Mouse (Mus musculus) adrenal gland, adult 18-20 months (tissue): ENCODE data around the gene Ifna15. TPM values are rescaled to one million over a fixed set of nuclear protein-coding genes. Genes with fewer than 3 reads are reported as not detected.

Experiments
- DNase-seq, 2 experiments: peaks; one replicate each; pipeline ENCODE4 v3.0.0; 2021 to 2022; ENCODE audit warnings: low spot score in 2 of 2
- total RNA-seq, 2 experiments: library from RNA; stranded (reverse); gene quantifications; 1 replicate in 1 of 2; 2 replicates in 1 of 2; pipeline ENCODE4 v1.2.3; 2021

The Ifna15 gene
- total RNA-seq, 2 experiments from 2014 or later = not detected

DNA sequence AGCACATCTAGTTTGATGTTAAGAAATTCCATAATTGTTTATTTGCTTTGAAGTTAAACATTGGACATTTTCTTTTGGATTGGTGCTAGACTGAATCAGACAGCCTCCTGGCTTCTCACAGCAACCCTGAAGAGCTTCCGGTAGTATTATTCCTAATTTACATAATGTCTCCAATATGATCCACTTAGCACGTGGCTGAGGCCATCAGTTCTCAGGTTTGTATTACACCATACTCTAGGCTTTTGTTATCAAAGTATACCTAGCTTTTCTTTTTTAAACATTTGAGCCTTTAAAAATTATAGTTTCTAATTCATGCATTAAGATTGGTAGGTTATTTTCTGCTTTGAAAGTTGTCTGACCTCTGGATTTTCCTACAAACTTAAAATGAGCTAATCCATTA is 42.8 kb downstream of the Ifna15 start:
- DNase-seq = no peak

DNA sequence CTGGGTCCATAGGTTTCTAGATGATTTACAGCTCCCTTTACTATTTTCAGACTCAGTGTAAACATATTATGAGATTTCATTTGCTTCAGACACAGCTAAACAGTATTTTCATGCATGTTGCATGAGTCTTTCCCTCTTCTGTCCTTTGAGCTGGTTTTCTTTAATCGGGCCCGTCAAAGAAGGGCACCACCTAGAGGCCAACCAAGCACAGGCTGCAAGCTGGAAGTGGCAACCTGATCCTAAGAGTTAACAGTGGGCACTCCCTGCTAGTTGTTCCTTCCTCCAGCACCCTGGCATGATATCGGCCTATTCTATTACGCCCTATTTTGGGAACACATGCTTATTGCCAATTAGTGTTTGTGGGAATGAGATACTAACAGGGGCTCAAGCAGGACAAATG is 43.6 kb downstream of the Ifna15 start:
- peak; percentile 38 to 52 for DNase-seq

DNA sequence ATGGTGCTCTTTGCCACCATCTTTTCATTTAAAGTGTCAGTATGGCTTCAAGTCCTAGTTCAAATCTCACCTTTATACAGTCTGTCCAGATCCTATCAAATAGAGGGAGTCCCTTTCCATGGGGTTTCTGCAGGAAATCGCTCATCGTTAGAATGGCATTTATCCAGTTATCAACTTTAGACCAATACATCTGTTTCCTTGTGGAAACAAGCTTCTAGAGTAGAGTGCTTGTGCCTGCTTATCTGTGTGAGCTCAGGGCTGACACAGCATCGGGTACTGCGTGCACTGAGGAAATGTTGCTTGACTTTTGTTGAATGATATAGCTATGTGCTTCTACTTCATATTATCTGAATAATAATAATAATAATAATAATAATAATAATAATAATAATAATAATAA is 44.3 kb downstream of the Ifna15 start:
- DNase-seq = no peak

Other genes starting within 250 kb of the Ifna15 start
- gene Hacd4, start 119.3 kb downstream of the Ifna15 start, total RNA-seq = 1 to 10 TPM; 3.7 to 4.2 TPM
- not detected for gene Ifnb1, start 35.5 kb downstream of the Ifna15 start, total RNA-seq
- gene Ifna14, start 13.6 kb upstream of the Ifna15 start, total RNA-seq = not detected
- not detected for gene Ifna9, start 34.1 kb upstream of the Ifna15 start, total RNA-seq
- not detected for gene Ifna12, start 45.1 kb upstream of the Ifna15 start, total RNA-seq
- gene C87499, start 76.2 kb upstream of the Ifna15 start, total RNA-seq = not detected
- gene Ifna13, start 86.2 kb upstream of the Ifna15 start, total RNA-seq = not detected
- not detected for gene Ifna16, start 118.7 kb upstream of the Ifna15 start, total RNA-seq
- not detected for gene Ifna2, start 125.7 kb upstream of the Ifna15 start, total RNA-seq
- not detected for gene Ifnab, start 133.1 kb upstream of the Ifna15 start, total RNA-seq
- gene Gm26566, start 163.6 kb upstream of the Ifna15 start, total RNA-seq = under 1 TPM in 1 of 2 experiments, not detected in 1; 0.40 TPM
- gene Klhl9, start 164.2 kb upstream of the Ifna15 start, total RNA-seq = 10 to 100 TPM; 77.8 to 85.0 TPM
- gene Gm13271, start 196.6 kb upstream of the Ifna15 start, total RNA-seq = not detected
- gene Gm13283, start 201.9 kb upstream of the Ifna15 start, total RNA-seq = not detected
- gene Gm13290, start 215.6 kb upstream of the Ifna15 start, total RNA-seq = not detected
- not detected for gene Gm13289, start 218.7 kb upstream of the Ifna15 start, total RNA-seq
- gene Gm13272, start 221.6 kb upstream of the Ifna15 start, total RNA-seq = not detected
- not detected for gene Ifnz, start 223.9 kb upstream of the Ifna15 start, total RNA-seq
- gene Gm13276, start 227.5 kb upstream of the Ifna15 start, total RNA-seq = not detected
- not detected for gene Gm13277, start 230.4 kb upstream of the Ifna15 start, total RNA-seq
- gene Gm13278, start 233.3 kb upstream of the Ifna15 start, total RNA-seq = not detected
- not detected for gene Gm13275, start 236.2 kb upstream of the Ifna15 start, total RNA-seq
- not detected for gene Gm13279, start 239.2 kb upstream of the Ifna15 start, total RNA-seq
- not detected for gene Gm13285, start 241.4 kb upstream of the Ifna15 start, total RNA-seq
- not detected for gene Gm13287, start 245.0 kb upstream of the Ifna15 start, total RNA-seq
- gene Gm13288, start 247.3 kb upstream of the Ifna15 start, total RNA-seq = not detected